ENCODE assay signal across 22 mouse cellular contexts in the genomic region with DNA sequence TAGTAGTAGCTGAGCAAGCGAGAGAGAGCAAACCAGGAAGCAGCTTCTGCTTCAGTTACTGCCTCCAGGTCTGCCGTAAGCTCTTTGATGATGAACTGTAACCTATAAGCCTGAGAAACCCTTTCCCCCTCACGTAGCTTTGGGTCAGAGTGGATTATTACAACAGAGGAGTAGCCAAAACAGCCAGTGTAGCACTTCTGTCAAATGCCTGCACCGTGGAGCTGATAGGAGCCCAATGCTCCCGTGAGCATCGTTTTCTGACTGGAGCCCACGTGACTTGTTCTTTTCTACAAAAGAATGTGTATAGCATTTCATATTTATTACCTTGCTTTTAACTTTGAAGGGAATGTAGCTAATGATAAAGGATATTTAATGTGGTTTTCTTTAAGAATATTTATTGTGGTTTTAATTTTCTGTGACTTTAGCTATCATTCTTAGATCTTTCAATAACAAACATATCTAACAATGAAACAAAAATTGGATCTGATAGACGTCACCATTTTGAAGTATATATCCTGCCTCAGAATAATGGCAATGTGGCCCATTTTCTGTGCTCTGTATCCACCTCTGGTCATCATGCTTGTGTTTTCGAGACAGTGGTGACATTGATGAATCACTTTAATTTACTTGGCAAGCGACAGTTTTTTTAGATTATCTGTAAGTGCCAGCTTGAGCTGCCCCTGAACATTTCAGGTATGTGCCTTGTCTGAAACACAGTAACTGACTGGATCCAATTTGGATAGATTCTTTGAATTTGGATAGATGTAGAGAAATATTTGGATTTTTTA.
DNase-seq lines count a peak whose midpoint lies in the region; ATAC-seq lines count a peak whose summit lies in the region.
"Had no signal": no experiment of that assay in that cellular context is flagged by ENCODE, and none has a peak within 500 bp of the region (broad histone marks: within the 10 kb centered on the region; RNA-seq: fewer than 3 reads in every experiment).

No protein-coding gene starts in this region.

- H3K4me2 ChIP-seq in hindbrain, embryonic 11.5 days (replicated peaks; ENCODE audit: low read depth, low read length), result no peak overlapping the region
- H3K4me2 ChIP-seq in neural tube, embryonic 13.5 days, result peak overlapping the region; percentile 21; the same call in 1 of the 2 replicates
- H3K4me2 ChIP-seq in neural tube, embryonic 15.5 days, result no peak overlapping the region
- H3K4me2 ChIP-seq: embryonic facial prominence, embryonic 13.5 days; forebrain, embryonic 13.5 days; heart, embryonic 11.5 days; heart, embryonic 15.5 days had no signal

- no peaks in the 10 kb centered on the region for H3K4me1 ChIP-seq in hindbrain, embryonic 11.5 days (replicated peaks; ENCODE audit: control insufficient read depth, insufficient read depth, low read length)
- peaks cover 16% of the 10 kb centered on the region for H3K4me1 ChIP-seq in hindbrain, embryonic 10.5 days (replicated peaks)
- peaks cover 10% of the 10 kb centered on the region for H3K4me1 ChIP-seq in neural tube, embryonic 13.5 days (replicated peaks)
- 0 out of 2 replicates have a peak, but pooled peaks cover 3% of the 10 kb centered on the region for H3K4me1 ChIP-seq in neural tube, embryonic 15.5 days
- H3K4me1 ChIP-seq: embryonic facial prominence, embryonic 13.5 days; heart, embryonic 15.5 days had no signal

- no peak overlapping the region for H3K4me3 ChIP-seq in hindbrain, embryonic 11.5 days (ENCODE audit: low read depth, low read length)
- no peak overlapping the region for H3K4me3 ChIP-seq in hindbrain, embryonic 10.5 days
- H3K4me3 ChIP-seq in neural tube, embryonic 13.5 days, result no peak overlapping the region
- H3K4me3 ChIP-seq in neural tube, embryonic 15.5 days (replicated peaks), result no peak overlapping the region
- H3K4me3 ChIP-seq: embryonic facial prominence, embryonic 13.5 days; forebrain, embryonic 13.5 days; heart, adult 2 months; heart, embryonic 15.5 days had no signal

- no peak overlapping the region for H3K27ac ChIP-seq in hindbrain, embryonic 11.5 days (ENCODE audit: low read depth, low read length)
- no peak overlapping the region for H3K27ac ChIP-seq in hindbrain, embryonic 10.5 days
- peak overlapping the region; percentile 38; the same call in 1 of the 2 replicates for H3K27ac ChIP-seq in neural tube, embryonic 13.5 days (replicated peaks)
- H3K27ac ChIP-seq in neural tube, embryonic 15.5 days (replicated peaks), result no peak overlapping the region
- H3K27ac ChIP-seq: embryonic facial prominence, embryonic 13.5 days; forebrain, embryonic 13.5 days; heart, adult 2 months; heart, embryonic 15.5 days had no signal

- 0 out of 2 replicates have a peak, but pooled peaks have one; percentile 43 for ATAC-seq in hindbrain, embryonic 11.5 days (ENCODE audit: low FRiP score)
- 0 out of 2 replicates have a peak, but pooled peaks have one; percentile 12 for ATAC-seq in neural tube, embryonic 13.5 days (ENCODE audit: low read depth)
- ATAC-seq in neural tube, embryonic 15.5 days (ENCODE audit: low FRiP score), result no peak
- ATAC-seq in megakaryocyte progenitor cell, adult 5-6 weeks (replicated peaks; ENCODE audit: poor library complexity), result 0 out of 2 replicates have a peak, but pooled peaks have one; percentile 44
- no peak for ATAC-seq in erythroid progenitor cell, adult 5-6 weeks (replicated peaks; ENCODE audit: low FRiP score, poor library complexity, severe bottlenecking)
- ATAC-seq: CD4-positive, CD25-positive, alpha-beta regulatory T cell, adult 4 months; forebrain, embryonic 13.5 days; forebrain, postnatal 0 days had no signal

- H3K9ac ChIP-seq in hindbrain, embryonic 11.5 days (ENCODE audit: low read depth, low read length), result no peak overlapping the region
- H3K9ac ChIP-seq in neural tube, embryonic 13.5 days, result no peak overlapping the region
- H3K9ac ChIP-seq in neural tube, embryonic 15.5 days (replicated peaks), result no peak overlapping the region
- H3K9ac ChIP-seq: embryonic facial prominence, embryonic 13.5 days; forebrain, embryonic 13.5 days; forebrain, postnatal 0 days; heart, embryonic 15.5 days had no signal

- H3K36me3 ChIP-seq in hindbrain, embryonic 11.5 days (ENCODE audit: control insufficient read depth, insufficient read depth, low read length), result no peaks in the 10 kb centered on the region
- no peaks in the 10 kb centered on the region for H3K36me3 ChIP-seq in hindbrain, embryonic 10.5 days
- H3K36me3 ChIP-seq in neural tube, embryonic 13.5 days, result no peaks in the 10 kb centered on the region
- H3K36me3 ChIP-seq in neural tube, embryonic 15.5 days, result no peaks in the 10 kb centered on the region
- H3K36me3 ChIP-seq: embryonic facial prominence, embryonic 13.5 days; G1E; heart, embryonic 15.5 days had no signal

- H3K27me3 ChIP-seq in hindbrain, embryonic 11.5 days (ENCODE audit: control insufficient read depth, insufficient read depth, low read length), result no peaks in the 10 kb centered on the region
- H3K27me3 ChIP-seq in hindbrain, embryonic 10.5 days (ENCODE audit: insufficient read depth, poor library complexity, severe bottlenecking), result no peaks in the 10 kb centered on the region
- no peaks in the 10 kb centered on the region for H3K27me3 ChIP-seq in neural tube, embryonic 13.5 days
- no peaks in the 10 kb centered on the region for H3K27me3 ChIP-seq in neural tube, embryonic 15.5 days (replicated peaks)
- H3K27me3 ChIP-seq: embryonic facial prominence, embryonic 13.5 days; forebrain, embryonic 13.5 days; heart, embryonic 15.5 days had no signal

- no peak for DNase-seq in hindbrain, embryonic 11.5 days (ENCODE audit: low spot score)
- DNase-seq in hindbrain, embryonic 10.5 days (ENCODE audit: low spot score), result no peak
- no peak for DNase-seq in cerebellum, postnatal 14 days
- DNase-seq: adrenal gland, adult 8-10 months; adrenal gland, postnatal 36 days; B cell, adult 2 months; cerebellum, adult 2 months; cerebellum, postnatal 10 days; forebrain, postnatal 0 days; gastrocnemius, postnatal 14 days; heart, adult 2 months; heart, postnatal 14 days had no signal

- WGBS in hindbrain, embryonic 11.5 days, result 75% methylated on average over 10 of the region's 10 CpGs
- WGBS in hindbrain, embryonic 10.5 days, result 79% methylated on average over 10 of the region's 10 CpGs
- 56% methylated on average over 10 of the region's 10 CpGs for WGBS in neural tube, embryonic 13.5 days
- 49% methylated on average over 10 of the region's 10 CpGs for WGBS in neural tube, embryonic 15.5 days

- H3K9me3 ChIP-seq in hindbrain, embryonic 11.5 days (ENCODE audit: control insufficient read depth, low read length), result no peaks in the 10 kb centered on the region
- H3K9me3 ChIP-seq in hindbrain, embryonic 10.5 days, result no peaks in the 10 kb centered on the region
- H3K9me3 ChIP-seq in neural tube, embryonic 13.5 days, result no peaks in the 10 kb centered on the region
- no peaks in the 10 kb centered on the region for H3K9me3 ChIP-seq in neural tube, embryonic 15.5 days (replicated peaks)
- H3K9me3 ChIP-seq: embryonic facial prominence, embryonic 13.5 days; forebrain, embryonic 13.5 days; G1E; heart, embryonic 15.5 days had no signal

Comparison
In these comparisons a context has a peak if more than half of its experiments do, and no peak if none do; other contexts are left out.
1. ATAC-seq: peak in hindbrain, embryonic 11.5 days (single experiment), neural tube, embryonic 13.5 days (single experiment) and megakaryocyte progenitor cell, adult 5-6 weeks (single experiment); none in neural tube, embryonic 15.5 days (single experiment) and erythroid progenitor cell, adult 5-6 weeks (single experiment).